Comparison of ENCODE assay signal across 8 mouse cellular contexts in genomic region chr19:27425656-27426055, GRCm38 (mm10). TPM values are rescaled to one million over a fixed set of nuclear protein-coding genes. Genes with fewer than 3 reads are reported as not detected.
DNase-seq lines count a peak whose midpoint lies in the region; ATAC-seq and TF ChIP-seq lines count a peak whose summit lies in the region.

No protein-coding gene starts in this region.

- H3K4me2 ChIP-seq in forebrain, embryonic 15.5 days (replicated peaks) = no peak overlapping the region
- no peak overlapping the region for H3K4me2 ChIP-seq in liver, embryonic 14.5 days (ENCODE audit: low read depth)
- no peak overlapping the region for H3K4me2 ChIP-seq in liver, embryonic 11.5 days
- H3K4me2 ChIP-seq in embryonic facial prominence, embryonic 14.5 days (ENCODE audit: low read depth, low read length) = no peak overlapping the region

- no peaks in the 10 kb centered on the region for H3K9me3 ChIP-seq in forebrain, embryonic 10.5 days
- no peaks in the 10 kb centered on the region for H3K9me3 ChIP-seq in forebrain, embryonic 15.5 days
- no peaks in the 10 kb centered on the region for H3K9me3 ChIP-seq in liver, embryonic 14.5 days (ENCODE audit: control insufficient read depth, low read length)
- H3K9me3 ChIP-seq in liver, embryonic 11.5 days (ENCODE audit: control insufficient read depth, low read length) = no peaks in the 10 kb centered on the region
- no peaks in the 10 kb centered on the region for H3K9me3 ChIP-seq in embryonic facial prominence, embryonic 14.5 days (ENCODE audit: control insufficient read depth, low read length)

- ATAC-seq in forebrain, embryonic 15.5 days (replicated peaks) = no peak
- ATAC-seq in liver, embryonic 14.5 days (ENCODE audit: insufficient read depth) = no peak
- ATAC-seq in liver, embryonic 11.5 days (replicated peaks; ENCODE audit: low FRiP score) = no peak
- ATAC-seq in embryonic facial prominence, embryonic 14.5 days (ENCODE audit: low read depth) = no peak

- TF ChIP-seq EP300 in liver, embryonic 14.5 days (IDR thresholded peaks at IDR 0.05; ENCODE audit: low read depth) = no peak

- H3K27me3 ChIP-seq in forebrain, embryonic 10.5 days (ENCODE audit: poor library complexity, severe bottlenecking) = no peaks in the 10 kb centered on the region
- no peaks in the 10 kb centered on the region for H3K27me3 ChIP-seq in forebrain, embryonic 15.5 days
- no peaks in the 10 kb centered on the region for H3K27me3 ChIP-seq in liver, embryonic 14.5 days (ENCODE audit: control insufficient read depth, insufficient read depth, low read length)
- H3K27me3 ChIP-seq in liver, embryonic 11.5 days (replicated peaks; ENCODE audit: control insufficient read depth, insufficient read depth, low read length) = no peaks in the 10 kb centered on the region
- no peaks in the 10 kb centered on the region for H3K27me3 ChIP-seq in embryonic facial prominence, embryonic 14.5 days (replicated peaks; ENCODE audit: control insufficient read depth, insufficient read depth, low read length)

- H3K27ac ChIP-seq in forebrain, embryonic 10.5 days = no peak overlapping the region
- no peak overlapping the region for H3K27ac ChIP-seq in forebrain, embryonic 15.5 days (replicated peaks)
- no peak overlapping the region for H3K27ac ChIP-seq in liver, embryonic 14.5 days
- H3K27ac ChIP-seq in liver, embryonic 11.5 days (ENCODE audit: low read depth, low read length) = no peak overlapping the region
- H3K27ac ChIP-seq in embryonic facial prominence, embryonic 14.5 days (replicated peaks; ENCODE audit: low read depth, low read length) = no peak overlapping the region

- peak; percentile 21 for DNase-seq in forebrain, embryonic 10.5 days (ENCODE audit: extremely low spot score, low spot score)
- DNase-seq in liver, embryonic 14.5 days (ENCODE audit: low read depth in 3 of 3, low spot score in 3 of 3) = no peak
- no peak for DNase-seq in liver, embryonic 11.5 days (ENCODE audit: low spot score)
- DNase-seq in adrenal gland, postnatal 14 days = peak; percentile 65
- peak; percentile 38 for DNase-seq in embryonic facial prominence, embryonic 14.5 days (ENCODE audit: low spot score)
- peak; percentile 20 to 43 for DNase-seq in lung, adult 18-20 months
- DNase-seq in thymus, postnatal 0 days (ENCODE audit: low spot score) = peak; percentile 46

- no peak overlapping the region for H3K4me3 ChIP-seq in forebrain, embryonic 10.5 days
- H3K4me3 ChIP-seq in forebrain, embryonic 15.5 days = no peak overlapping the region
- H3K4me3 ChIP-seq in liver, embryonic 14.5 days (ENCODE audit: insufficient read depth in 1 of 2, low read depth in 2 of 2, low read length in 2 of 2) = no peak overlapping the region
- no peak overlapping the region for H3K4me3 ChIP-seq in liver, embryonic 11.5 days (ENCODE audit: low read depth, low read length)
- no peak overlapping the region for H3K4me3 ChIP-seq in embryonic facial prominence, embryonic 14.5 days (ENCODE audit: low read depth, low read length)

- no peak overlapping the region for H3K9ac ChIP-seq in forebrain, embryonic 15.5 days (replicated peaks)
- H3K9ac ChIP-seq in liver, embryonic 14.5 days (replicated peaks) = no peak overlapping the region
- H3K9ac ChIP-seq in liver, embryonic 11.5 days (ENCODE audit: low read depth, low read length) = no peak overlapping the region
- no peak overlapping the region for H3K9ac ChIP-seq in embryonic facial prominence, embryonic 14.5 days (ENCODE audit: low read depth, low read length)

- peaks cover 62% of the 10 kb centered on the region for H3K36me3 ChIP-seq in forebrain, embryonic 10.5 days (replicated peaks)
- H3K36me3 ChIP-seq in forebrain, embryonic 15.5 days = peaks cover 36% of the 10 kb centered on the region
- peaks cover 25% of the 10 kb centered on the region for H3K36me3 ChIP-seq in liver, embryonic 14.5 days (replicated peaks; ENCODE audit: control insufficient read depth, insufficient read depth, low read depth)
- peaks cover 25% of the 10 kb centered on the region for H3K36me3 ChIP-seq in liver, embryonic 11.5 days (ENCODE audit: control insufficient read depth, insufficient read depth, low read length)
- peaks cover 48% of the 10 kb centered on the region for H3K36me3 ChIP-seq in embryonic facial prominence, embryonic 14.5 days (ENCODE audit: control insufficient read depth, insufficient read depth, low read length)

- TF ChIP-seq CTCF in liver, embryonic 14.5 days (IDR thresholded peaks at IDR 0.05; ENCODE audit: low read depth) = peak; percentile 47

- 89% methylated on average over 7 of the region's 7 CpGs for WGBS in forebrain, embryonic 10.5 days
- 68% methylated on average over 7 of the region's 7 CpGs for WGBS in forebrain, embryonic 15.5 days
- WGBS in liver, embryonic 14.5 days (ENCODE audit: insufficient replicate concordance) = 79% methylated on average over 7 of the region's 7 CpGs
- WGBS in liver, embryonic 11.5 days = 79% methylated on average over 7 of the region's 7 CpGs
- 52% methylated on average over 7 of the region's 7 CpGs for WGBS in embryonic facial prominence, embryonic 14.5 days

- H3K4me1 ChIP-seq in forebrain, embryonic 10.5 days = peaks cover 14% of the 10 kb centered on the region
- H3K4me1 ChIP-seq in forebrain, embryonic 15.5 days = peaks cover 17% of the 10 kb centered on the region
- peaks cover 0 to 6% of the 10 kb centered on the region in 2 experiments; a peak in 3 of 4 replicates for H3K4me1 ChIP-seq in liver, embryonic 14.5 days (replicated peaks; ENCODE audit: control insufficient read depth in 2 of 2, insufficient read depth in 2 of 2, low read length in 1 of 2)
- H3K4me1 ChIP-seq in liver, embryonic 11.5 days (replicated peaks; ENCODE audit: control insufficient read depth, insufficient read depth, low read length) = peaks cover 2% of the 10 kb centered on the region; the same call in 1 of the 2 replicates
- peaks cover 9% of the 10 kb centered on the region for H3K4me1 ChIP-seq in embryonic facial prominence, embryonic 14.5 days (ENCODE audit: control insufficient read depth, insufficient read depth, low read length)

RNA-seq across cellular contexts. Expression of gene Pum3, which starts 4.0 kb away (rescaled TPM):
- polyA plus RNA-seq in forebrain, embryonic 10.5 days (2016; fragmentation: Nextera tagmentation; extraction: Ambion mirVana) = 97.2 and 102 TPM in 2 replicates
- polyA plus RNA-seq in forebrain, embryonic 15.5 days (2015; fragmentation: Nextera tagmentation; extraction: Ambion mirVana) = 65.7 and 76.5 TPM in 2 replicates
- polyA plus RNA-seq in liver, embryonic 14.5 days (2012; rRNA removed) = 7.8 and 14.0 TPM in 2 replicates
- polyA plus RNA-seq in liver, embryonic 14.5 days (2014; fragmentation: Nextera tagmentation; extraction: Ambion mirVana) = 38.2 and 41.4 TPM in 2 replicates
- 118 TPM in 2 replicates for polyA plus RNA-seq in liver, embryonic 11.5 days (2014; fragmentation: Nextera tagmentation; extraction: Ambion mirVana)
- total RNA-seq in adrenal gland, postnatal 14 days (2021) = 98.9 and 123 TPM in 2 replicates
- 63.9 and 72.4 TPM in 2 replicates for polyA plus RNA-seq in embryonic facial prominence, embryonic 14.5 days (2014; fragmentation: Nextera tagmentation; extraction: Ambion mirVana)
- 83.4 and 85.0 TPM in 2 replicates for polyA plus RNA-seq in thymus, postnatal 0 days (2015; fragmentation: Nextera tagmentation; extraction: Ambion mirVana)

Comparison
In these comparisons a context has a peak if more than half of its experiments do, and no peak if none do; other contexts are left out.
1. DNase-seq: peak in forebrain, embryonic 10.5 days (single experiment), adrenal gland, postnatal 14 days (single experiment), embryonic facial prominence, embryonic 14.5 days (single experiment), lung, adult 18-20 months (2 of 2) and thymus, postnatal 0 days (single experiment); none in liver, embryonic 14.5 days (0 of 3) and liver, embryonic 11.5 days (single experiment).